Mouse (Mus musculus) T-helper 17 cell (primary cell): ENCODE data around the gene Car3.

Experiments used
- in situ Hi-C, 2 experiments: fragments of 300-600 bp; cut with MboI, MseI; formaldehyde crosslinking; loops; 1 replicate in 1 of 2; 2 replicates in 1 of 2; pipeline ENCODE4 v1.15.1; 2025; ENCODE audit warnings: high pct_unique_total_duplicates in 2 of 2

Car3 gene

GRCm38 (mm10) chr3:14903380-14903779, 40.1 kb downstream of the Car3 start:
- in situ Hi-C loops: no loop called here

GRCm38 (mm10) chr3:14904165-14904564, 40.9 kb downstream of the Car3 start:
- in situ Hi-C loops: no loop called here

- in situ Hi-C loops: no loop called here
These were observed 44.0 kb downstream of the Car3 start for GRCm38 (mm10) chr3:14907271-14907670.

- in situ Hi-C loops: no loop called here
These were observed 48.8 kb downstream of the Car3 start for GRCm38 (mm10) chr3:14911992-14912582.

- in situ Hi-C loops: no loop called here
These were observed 50.5 kb downstream of the Car3 start for GRCm38 (mm10) chr3:14913774-14914173.

- in situ Hi-C loops: no loop called here
These were observed 52.0 kb downstream of the Car3 start for GRCm38 (mm10) chr3:14915355-14915754.

- in situ Hi-C loops: no loop called here
These were observed 53.9 kb downstream of the Car3 start for GRCm38 (mm10) chr3:14917261-14917660.
